In genomic region chr6:128842945-128843478, GRCm38 (mm10) we compare ENCODE assay signal across 8 mouse cellular contexts. TPM values are rescaled to one million over a fixed set of nuclear protein-coding genes. Genes with fewer than 3 reads are reported as not detected.
A peak's percentile ranks its signal among the peaks of the same experiment; 100 is the strongest.
DNase-seq lines count a peak whose midpoint lies in the region; ATAC-seq and TF ChIP-seq lines count a peak whose summit lies in the region.

No protein-coding gene starts in this region.

- no peak for TF ChIP-seq CTCF in E14TG2a.4 (conservative IDR thresholded peaks at IDR 0.05; ENCODE audit: low read length)
- no peak for TF ChIP-seq CTCF in liver, embryonic 14.5 days (IDR thresholded peaks at IDR 0.05; ENCODE audit: low read depth)

- peak overlapping the region; percentile 73 for H3K9ac ChIP-seq in forebrain, embryonic 11.5 days (ENCODE audit: low read length)
- peak overlapping the region; percentile 90 for H3K9ac ChIP-seq in heart, embryonic 16.5 days (ENCODE audit: low read length)
- H3K9ac ChIP-seq in liver, embryonic 14.5 days (replicated peaks): peak overlapping the region; percentile 75
- H3K9ac ChIP-seq in stomach, embryonic 15.5 days: peak overlapping the region; percentile 76

- WGBS in forebrain, embryonic 11.5 days: under 1% methylated on average over 44 of the region's 44 CpGs
- 0% methylated on average over 44 of the region's 44 CpGs for WGBS in heart, embryonic 16.5 days
- WGBS in liver, embryonic 14.5 days (ENCODE audit: insufficient replicate concordance): under 1% methylated on average over 43 of the region's 44 CpGs
- WGBS in stomach, embryonic 15.5 days: under 1% methylated on average over 44 of the region's 44 CpGs

- no peaks in the 10 kb centered on the region for H3K36me3 ChIP-seq in E14TG2a.4 (ENCODE audit: insufficient read depth, low read length)
- H3K36me3 ChIP-seq in forebrain, embryonic 11.5 days (ENCODE audit: control insufficient read depth, insufficient read depth, low read length): no peaks in the 10 kb centered on the region
- no peaks in the 10 kb centered on the region for H3K36me3 ChIP-seq in heart, embryonic 16.5 days (ENCODE audit: control insufficient read depth, insufficient read depth)
- no peaks in the 10 kb centered on the region for H3K36me3 ChIP-seq in liver, embryonic 14.5 days (replicated peaks; ENCODE audit: control insufficient read depth, insufficient read depth, low read depth)
- no peaks in the 10 kb centered on the region for H3K36me3 ChIP-seq in stomach, embryonic 15.5 days

- H3K4me3 ChIP-seq in E14TG2a.4 (replicated peaks; ENCODE audit: low read length): peak overlapping the region; percentile 94
- H3K4me3 ChIP-seq in forebrain, embryonic 11.5 days (ENCODE audit: low read depth, low read length): peak overlapping the region; percentile 76
- H3K4me3 ChIP-seq in heart, embryonic 16.5 days (ENCODE audit: low read length): peak overlapping the region; percentile 76
- peak overlapping the region; percentile 75 to 86 for H3K4me3 ChIP-seq in liver, embryonic 14.5 days (ENCODE audit: insufficient read depth in 1 of 2, low read depth in 2 of 2, low read length in 2 of 2)
- H3K4me3 ChIP-seq in stomach, embryonic 15.5 days (replicated peaks): peak overlapping the region; percentile 87

- TF ChIP-seq EP300 in liver, embryonic 14.5 days (IDR thresholded peaks at IDR 0.05; ENCODE audit: low read depth): no peak

- ATAC-seq in forebrain, embryonic 11.5 days (replicated peaks; ENCODE audit: low FRiP score): peak; percentile 67
- ATAC-seq in heart, embryonic 16.5 days (replicated peaks; ENCODE audit: extremely low read depth, insufficient read depth, low FRiP score): peak; percentile 65
- peak; percentile 67 for ATAC-seq in liver, embryonic 14.5 days (ENCODE audit: insufficient read depth)
- peak; percentile 76 for ATAC-seq in stomach, embryonic 15.5 days (ENCODE audit: insufficient read depth, low FRiP score, low read depth)

- no peaks in the 10 kb centered on the region for H3K9me3 ChIP-seq in E14TG2a.4 (ENCODE audit: low read length)
- no peaks in the 10 kb centered on the region for H3K9me3 ChIP-seq in forebrain, embryonic 11.5 days (ENCODE audit: control insufficient read depth, low read length)
- H3K9me3 ChIP-seq in heart, embryonic 16.5 days (replicated peaks; ENCODE audit: control insufficient read depth, low read length): no peaks in the 10 kb centered on the region
- no peaks in the 10 kb centered on the region for H3K9me3 ChIP-seq in liver, embryonic 14.5 days (ENCODE audit: control insufficient read depth, low read length)
- no peaks in the 10 kb centered on the region for H3K9me3 ChIP-seq in stomach, embryonic 15.5 days

- peak overlapping the region; percentile 74 for H3K27ac ChIP-seq in forebrain, embryonic 11.5 days (ENCODE audit: low read depth, low read length)
- H3K27ac ChIP-seq in heart, embryonic 16.5 days (ENCODE audit: low read length): peak overlapping the region; percentile 95
- peak overlapping the region; percentile 23; the same call in 1 of the 2 replicates for H3K27ac ChIP-seq in liver, embryonic 14.5 days
- peak overlapping the region; percentile 97 for H3K27ac ChIP-seq in stomach, embryonic 15.5 days

- H3K4me1 ChIP-seq in E14TG2a.4 (replicated peaks; ENCODE audit: low read depth, low read length): peaks cover 38% of the 10 kb centered on the region
- peaks cover 9% of the 10 kb centered on the region; the same call in 1 of the 2 replicates for H3K4me1 ChIP-seq in forebrain, embryonic 11.5 days (replicated peaks; ENCODE audit: control insufficient read depth, insufficient read depth, low read length)
- H3K4me1 ChIP-seq in heart, embryonic 16.5 days (ENCODE audit: control insufficient read depth, insufficient read depth, low read length): peaks cover 11% of the 10 kb centered on the region
- H3K4me1 ChIP-seq in liver, embryonic 14.5 days (replicated peaks; ENCODE audit: control insufficient read depth in 2 of 2, insufficient read depth in 2 of 2, low read length in 1 of 2): peaks cover 3 to 21% of the 10 kb centered on the region in 2 experiments
- H3K4me1 ChIP-seq in stomach, embryonic 15.5 days: peaks cover 23% of the 10 kb centered on the region

- H3K27me3 ChIP-seq in E14TG2a.4 (ENCODE audit: insufficient read depth, low read length): peaks cover 15% of the 10 kb centered on the region
- no peaks in the 10 kb centered on the region for H3K27me3 ChIP-seq in forebrain, embryonic 11.5 days (ENCODE audit: control insufficient read depth, insufficient read depth, low read length)
- H3K27me3 ChIP-seq in heart, embryonic 16.5 days (ENCODE audit: control insufficient read depth, insufficient read depth, low read length): no peaks in the 10 kb centered on the region
- no peaks in the 10 kb centered on the region for H3K27me3 ChIP-seq in liver, embryonic 14.5 days (ENCODE audit: control insufficient read depth, insufficient read depth, low read length)
- H3K27me3 ChIP-seq in stomach, embryonic 15.5 days (replicated peaks): no peaks in the 10 kb centered on the region

- H3K4me2 ChIP-seq in forebrain, embryonic 11.5 days (ENCODE audit: low read depth, low read length, severe bottlenecking): peak overlapping the region; percentile 59
- H3K4me2 ChIP-seq in heart, embryonic 16.5 days (ENCODE audit: low read depth, low read length): peak overlapping the region; percentile 58
- peak overlapping the region; percentile 81 for H3K4me2 ChIP-seq in liver, embryonic 14.5 days (ENCODE audit: low read depth)
- peak overlapping the region; percentile 77 for H3K4me2 ChIP-seq in stomach, embryonic 15.5 days

- peak; percentile 86 for DNase-seq in c-Kit-positive CD71-positive TER-119-negative erythroid progenitor cells, embryonic 14.5 days (ENCODE audit: low read depth)
- DNase-seq in forebrain, embryonic 11.5 days (ENCODE audit: low spot score): peak; percentile 96
- peak; percentile 88 to 93 for DNase-seq in kidney, postnatal 25 days
- DNase-seq in liver, embryonic 14.5 days (ENCODE audit: low read depth in 3 of 3, low spot score in 3 of 3): peak; percentile 78 to 82 (median 78)
- peak; percentile 98 for DNase-seq in neural tube, embryonic 10.5 days (ENCODE audit: extremely low spot score, low spot score)

RNA-seq across cellular contexts. Expression of gene Klrb1b, which starts 16.9 kb away (rescaled TPM):
- polyA plus RNA-seq in forebrain, embryonic 11.5 days (2014; fragmentation: Nextera tagmentation; extraction: Ambion mirVana): not detected in 2 replicates
- 0.17 and 0.49 TPM in 2 replicates for polyA plus RNA-seq in heart, embryonic 16.5 days (2015; fragmentation: Nextera tagmentation; extraction: Ambion mirVana)
- polyA plus RNA-seq in liver, embryonic 14.5 days (2012; rRNA removed): 0.08 and 0.18 TPM in 2 replicates
- polyA plus RNA-seq in liver, embryonic 14.5 days (2014; fragmentation: Nextera tagmentation; extraction: Ambion mirVana): 0.13 TPM in 1 of 2 replicates, not detected in the other
- polyA plus RNA-seq in stomach, embryonic 15.5 days (2015; fragmentation: Nextera tagmentation; extraction: Ambion mirVana): 0.35 and 0.60 TPM in 2 replicates

RNA-seq across cellular contexts. Expression of gene Gm44511, which starts 16.9 kb away (rescaled TPM):
- polyA plus RNA-seq in forebrain, embryonic 11.5 days (2014; fragmentation: Nextera tagmentation; extraction: Ambion mirVana): not detected in 2 replicates
- 0.26 TPM in 1 of 2 replicates, not detected in the other for polyA plus RNA-seq in heart, embryonic 16.5 days (2015; fragmentation: Nextera tagmentation; extraction: Ambion mirVana)
- polyA plus RNA-seq in liver, embryonic 14.5 days (2012; rRNA removed): not detected in 2 replicates
- polyA plus RNA-seq in liver, embryonic 14.5 days (2014; fragmentation: Nextera tagmentation; extraction: Ambion mirVana): not detected in 2 replicates
- 0.21 TPM in 1 of 2 replicates, not detected in the other for polyA plus RNA-seq in stomach, embryonic 15.5 days (2015; fragmentation: Nextera tagmentation; extraction: Ambion mirVana)

RNA-seq across cellular contexts. Expression of gene Clec2i, which starts 44.4 kb away (rescaled TPM):
- polyA plus RNA-seq in forebrain, embryonic 11.5 days (2014; fragmentation: Nextera tagmentation; extraction: Ambion mirVana): not detected in 2 replicates
- polyA plus RNA-seq in heart, embryonic 16.5 days (2015; fragmentation: Nextera tagmentation; extraction: Ambion mirVana): 0.29 and 1.2 TPM in 2 replicates
- 0.09 and 0.10 TPM in 2 replicates for polyA plus RNA-seq in liver, embryonic 14.5 days (2012; rRNA removed)
- 0.08 TPM in 1 of 2 replicates, not detected in the other for polyA plus RNA-seq in liver, embryonic 14.5 days (2014; fragmentation: Nextera tagmentation; extraction: Ambion mirVana)
- 0.34 and 0.45 TPM in 2 replicates for polyA plus RNA-seq in stomach, embryonic 15.5 days (2015; fragmentation: Nextera tagmentation; extraction: Ambion mirVana)

RNA-seq across cellular contexts. Expression of gene BC035044, which starts 47.9 kb away (rescaled TPM):
- polyA plus RNA-seq in forebrain, embryonic 11.5 days (2014; fragmentation: Nextera tagmentation; extraction: Ambion mirVana): 0.28 and 0.88 TPM in 2 replicates
- 1.7 and 5.3 TPM in 2 replicates for polyA plus RNA-seq in heart, embryonic 16.5 days (2015; fragmentation: Nextera tagmentation; extraction: Ambion mirVana)
- 2.4 and 5.0 TPM in 2 replicates for polyA plus RNA-seq in liver, embryonic 14.5 days (2012; rRNA removed)
- polyA plus RNA-seq in liver, embryonic 14.5 days (2014; fragmentation: Nextera tagmentation; extraction: Ambion mirVana): 5.4 and 10.6 TPM in 2 replicates
- polyA plus RNA-seq in stomach, embryonic 15.5 days (2015; fragmentation: Nextera tagmentation; extraction: Ambion mirVana): 1.6 TPM in 2 replicates

RNA-seq across cellular contexts. Expression of gene Klrb1c, which starts 54.0 kb away (rescaled TPM):
- not detected in 2 replicates for polyA plus RNA-seq in forebrain, embryonic 11.5 days (2014; fragmentation: Nextera tagmentation; extraction: Ambion mirVana)
- 0.16 and 0.39 TPM in 2 replicates for polyA plus RNA-seq in heart, embryonic 16.5 days (2015; fragmentation: Nextera tagmentation; extraction: Ambion mirVana)
- 0.04 and 0.09 TPM in 2 replicates for polyA plus RNA-seq in liver, embryonic 14.5 days (2012; rRNA removed)
- polyA plus RNA-seq in liver, embryonic 14.5 days (2014; fragmentation: Nextera tagmentation; extraction: Ambion mirVana): 0.09 and 0.25 TPM in 2 replicates
- polyA plus RNA-seq in stomach, embryonic 15.5 days (2015; fragmentation: Nextera tagmentation; extraction: Ambion mirVana): 0.12 and 0.23 TPM in 2 replicates

Comparison
In these comparisons a context has a peak if more than half of its experiments do, and no peak if none do; other contexts are left out.
1. Peak in every context shown above with its lines: DNase-seq, ATAC-seq, H3K4me3 ChIP-seq and H3K27ac ChIP-seq.
2. H3K27ac ChIP-seq: peak in every context shown above with its lines; median percentile 97 in stomach, embryonic 15.5 days; 95 in heart, embryonic 16.5 days; 74 in forebrain, embryonic 11.5 days; 23 in liver, embryonic 14.5 days.